Mouse (Mus musculus) common myeloid progenitor, adult 5-6 weeks (primary cell): ENCODE measurements around the gene 1700020L24Rik. TPM values are rescaled to one million over a fixed set of nuclear protein-coding genes. Genes with fewer than 3 reads are reported as not detected.

Experiments used
- ATAC-seq: replicated peaks from 2 replicates; pipeline ENCODE4 v1.8.0; 2016; ENCODE audit warnings: low read depth, mild to moderate bottlenecking, moderate TSS enrichment, inconsistent platforms; ENCODE audit not compliant: poor library complexity, severe bottlenecking
- total RNA-seq: library from RNA; stranded (forward); fragments of 200-1000, 187-1606 nt; gene quantifications from 2 replicates; pipeline ENCODE4 v1.2.3, GENCODE M21; 2017

The 1700020L24Rik gene
- total RNA-seq, 1 experiment from 2014 or later, result 4.6 TPM

- no peak for ATAC-seq
Measured at GRCm38 (mm10) chr11:83468765-83469164, 31.3 kb downstream of the 1700020L24Rik start.

GRCm38 (mm10) chr11:83471766-83472165 lies 34.3 kb downstream of the 1700020L24Rik start:
- ATAC-seq, result no peak

- ATAC-seq, result peak; percentile 99
Measured at GRCm38 (mm10) chr11:83472324-83473234, 35.1 kb downstream of the 1700020L24Rik start, which contains the start of gene Taf15. Gene Taf15, plus strand, starts transcription at chr11:83473086.

GRCm38 (mm10) chr11:83473235-83474016 lies 35.9 kb downstream of the 1700020L24Rik start:
- peak; percentile 7; the same call in 1 of the 2 replicates for ATAC-seq

Other genes with a start within 250 kb of the 1700020L24Rik start
- gene Slfn3, start 246.3 kb upstream of the 1700020L24Rik start, total RNA-seq, result 34.7 and 39.6 TPM in 2 replicates
- 0.05 TPM in 1 of 2 replicates, not detected in the other for gene Slfn14, start 151.0 kb upstream of the 1700020L24Rik start, total RNA-seq
- gene Ap2b1, start 138.7 kb upstream of the 1700020L24Rik start, total RNA-seq, result 51.7 and 80.9 TPM in 2 replicates
- gene Pex12, start 135.1 kb upstream of the 1700020L24Rik start, total RNA-seq, result 8.2 and 11.5 TPM in 2 replicates
- gene Rasl10b, start 28.5 kb upstream of the 1700020L24Rik start, total RNA-seq, result not detected in 2 replicates
- gene Gas2l2, start 8.2 kb upstream of the 1700020L24Rik start, total RNA-seq, result not detected in 2 replicates
- 0.37 and 0.92 TPM in 2 replicates for gene Mmp28, start 25.4 kb downstream of the 1700020L24Rik start, total RNA-seq
- gene Taf15, start 35.4 kb downstream of the 1700020L24Rik start, total RNA-seq, result 41.6 and 73.3 TPM in 2 replicates
- gene Heatr9, start 84.5 kb downstream of the 1700020L24Rik start, total RNA-seq, result not detected in 2 replicates
- 2.1 and 6.3 TPM in 2 replicates for gene Ccl5, start 92.8 kb downstream of the 1700020L24Rik start, total RNA-seq
- 81.3 and 91.6 TPM in 2 replicates for gene Ccl9, start 141.0 kb downstream of the 1700020L24Rik start, total RNA-seq
- gene Ccl6, start 155.4 kb downstream of the 1700020L24Rik start, total RNA-seq, result 1.8 and 2.1 TPM in 2 replicates
- 1.2 and 3.2 TPM in 2 replicates for gene Rpl9-ps1, start 207.9 kb downstream of the 1700020L24Rik start, total RNA-seq
- 183 and 212 TPM in 2 replicates for gene Ccl3, start 211.7 kb downstream of the 1700020L24Rik start, total RNA-seq
- gene Ccl4, start 224.9 kb downstream of the 1700020L24Rik start, total RNA-seq, result 55.0 and 99.0 TPM in 2 replicates